Mouse (Mus musculus): ENCODE results near the gene Epop. TPM values are rescaled to one million over a fixed set of nuclear protein-coding genes. Genes with fewer than 3 reads are reported as not detected.

The Epop gene
- polyA plus RNA-seq (2012; rRNA removed) = 0.79 and 0.83 TPM in 2 replicates

DNA sequence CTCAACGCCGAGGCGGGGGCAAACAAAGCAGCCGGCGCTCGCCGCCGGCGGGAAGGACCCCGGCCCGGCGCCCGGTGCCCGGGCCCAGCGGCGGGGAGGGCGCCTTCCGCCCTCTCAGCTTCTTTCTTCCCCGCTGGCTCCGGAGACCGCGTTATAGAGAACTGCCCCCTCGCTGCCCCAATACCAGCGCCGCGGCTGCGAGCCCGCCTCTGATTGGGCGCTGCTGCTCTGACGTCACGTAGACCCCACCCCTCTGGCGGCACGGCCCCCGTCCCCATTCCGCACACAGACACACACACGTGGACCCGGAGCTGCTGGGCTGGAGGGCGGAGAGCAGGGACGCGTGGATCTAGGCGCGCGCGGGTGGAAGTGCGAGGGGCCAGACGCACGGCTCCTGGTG is at the start of gene Epop:
Gene Epop (minus strand): TSS at position 127 of the 400 bp plus-strand sequence.

DNA sequence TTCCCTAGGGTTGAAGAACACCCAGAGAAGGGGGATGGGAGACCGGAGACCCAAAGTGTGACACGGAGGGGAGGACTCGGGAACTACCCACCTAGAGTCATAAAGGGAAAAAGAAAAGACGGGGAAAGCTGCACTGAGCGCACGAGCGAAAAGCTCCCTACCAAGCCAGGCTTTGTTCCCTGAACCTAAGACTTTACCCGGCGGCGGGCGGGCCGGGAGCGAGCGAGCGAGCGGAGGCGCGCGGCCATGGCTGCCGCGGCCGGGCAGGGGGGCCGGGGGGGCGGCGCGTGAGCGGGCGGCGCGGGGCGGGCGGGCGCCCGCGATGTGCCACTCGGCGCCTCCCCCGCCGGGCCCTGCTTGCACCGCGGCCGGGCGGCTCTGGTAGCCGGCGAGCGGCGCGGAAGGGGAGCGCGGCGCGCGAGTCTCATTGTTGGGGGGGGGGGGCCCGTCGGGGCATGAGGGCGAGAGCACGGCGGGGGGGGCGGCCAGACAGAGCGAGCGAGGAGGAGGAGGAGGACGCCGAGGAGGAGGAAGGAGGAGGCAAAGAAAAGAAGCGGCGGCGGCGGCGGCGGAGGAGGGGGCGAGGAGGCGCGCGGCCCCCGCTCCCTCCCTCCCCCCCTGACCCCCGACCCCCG is 33.5 kb upstream of the Epop start, which contains the start of gene Mllt6:
Gene Mllt6 (plus strand): TSS at position 522 of the 635 bp plus-strand sequence.

Other genes starting within 250 kb of the Epop start
- 9.1 and 13.2 TPM in 2 replicates for gene Arhgap23, start 214.2 kb downstream of the Epop start, polyA plus RNA-seq (2012; rRNA removed)
- gene 4933428G20Rik, start 129.4 kb downstream of the Epop start, polyA plus RNA-seq (2012; rRNA removed) = not detected in 2 replicates
- gene Srcin1, start 53.5 kb downstream of the Epop start, polyA plus RNA-seq (2012; rRNA removed) = 0.05 and 0.07 TPM in 2 replicates
- 2.2 and 2.8 TPM in 2 replicates for gene Mllt6, start 33.7 kb upstream of the Epop start, polyA plus RNA-seq (2012; rRNA removed)
- gene Cisd3, start 56.1 kb upstream of the Epop start, polyA plus RNA-seq (2012; rRNA removed) = 23.1 and 25.8 TPM in 2 replicates
- 9.7 and 14.6 TPM in 2 replicates for gene Pcgf2, start 70.8 kb upstream of the Epop start, polyA plus RNA-seq (2012; rRNA removed)
- gene Psmb3, start 73.7 kb upstream of the Epop start, polyA plus RNA-seq (2012; rRNA removed) = 166 and 173 TPM in 2 replicates
- 4.7 and 5.1 TPM in 2 replicates for gene Pip4k2b, start 115.0 kb upstream of the Epop start, polyA plus RNA-seq (2012; rRNA removed)
- 6.0 and 6.5 TPM in 2 replicates for gene Cwc25, start 136.9 kb upstream of the Epop start, polyA plus RNA-seq (2012; rRNA removed)
- 0.05 TPM in 1 of 2 replicates, not detected in the other for gene 1700001P01Rik, start 146.2 kb upstream of the Epop start, polyA plus RNA-seq (2012; rRNA removed)
- 465 and 506 TPM in 2 replicates for gene Rpl23, start 152.7 kb upstream of the Epop start, polyA plus RNA-seq (2012; rRNA removed)
- gene Lasp1, start 169.3 kb upstream of the Epop start, polyA plus RNA-seq (2012; rRNA removed) = 26.2 and 29.9 TPM in 2 replicates
- 0.22 and 0.30 TPM in 2 replicates for gene B230217C12Rik, start 211.1 kb upstream of the Epop start, polyA plus RNA-seq (2012; rRNA removed)

Data from liver, embryonic 18 days (tissue).